Mouse (Mus musculus) liver, embryonic 14.5 days (tissue): ENCODE data around the gene Dennd1a. TPM values are rescaled to one million over a fixed set of nuclear protein-coding genes. Genes with fewer than 3 reads are reported as not detected.

Experiments
- ATAC-seq: fragments of 200-750 bp; cut with Nextera tagmentation; 2 replicates; pipeline ENCODE4 v1.8.0; 2017; ENCODE audit warnings: moderate number of reproducible peaks, mild to moderate bottlenecking, moderate library complexity; ENCODE audit not compliant: insufficient read depth
- DNase-seq, 3 experiments: peaks; one replicate each; pipeline ENCODE4 v3.0.0-alpha.2; 2012 to 2013; ENCODE audit warnings: low read depth in 3 of 3, low spot score in 3 of 3
- H3K27ac ChIP-seq: fragments of 300-500 bp; sonication (generic); 2 replicates; pipeline ENCODE4 v1.5.1; 2014; ENCODE audit warnings: moderate library complexity, mild to moderate bottlenecking, control low read depth, inconsistent platforms
- H3K27me3 ChIP-seq: fragments of 300-500 bp; sonication (generic); 2 replicates; pipeline ENCODE4 v1.6.1; 2014; ENCODE audit warnings: mild to moderate bottlenecking, low read length, moderate library complexity; ENCODE audit not compliant: control insufficient read depth, insufficient read depth
- H3K36me3 ChIP-seq: fragments of 300-500 bp; sonication (generic); replicated peaks from 2 replicates; pipeline ENCODE4 v1.6.1; 2014; ENCODE audit warnings: low read depth; ENCODE audit not compliant: control insufficient read depth, insufficient read depth
- H3K4me1 ChIP-seq, 2 experiments: fragments of 200-500 bp in 1 of 2; fragments of 300-500 bp in 1 of 2; sonication (generic) in 1 of 2; replicated peaks; 2 replicates each; pipeline ENCODE4 v1.6.1; 2012 to 2014; ENCODE audit warnings: antibody characterized with exemption in 1 of 2, inconsistent platforms in 1 of 2, low read length in 1 of 2; ENCODE audit not compliant: control insufficient read depth in 2 of 2, insufficient read depth in 2 of 2
- H3K4me2 ChIP-seq: fragments of 300-500 bp; sonication (generic); 2 replicates; pipeline ENCODE4 v1.6.1; 2014; ENCODE audit warnings: low read depth, mild to moderate bottlenecking, control low read depth, moderate library complexity
- H3K4me3 ChIP-seq, 2 experiments: fragments of 200-500 bp in 1 of 2; fragments of 300-500 bp in 1 of 2; sonication (generic) in 1 of 2; 2 replicates each; pipeline ENCODE4 v1.5.1; 2012 to 2014; ENCODE audit warnings: low read depth in 2 of 2, low read length in 2 of 2, mild to moderate bottlenecking in 2 of 2, control low read depth in 1 of 2, inconsistent platforms in 1 of 2, moderate library complexity in 1 of 2; ENCODE audit not compliant: insufficient read depth in 1 of 2
- H3K9ac ChIP-seq: fragments of 300-500 bp; sonication (generic); replicated peaks from 2 replicates; pipeline ENCODE4 v1.6.1; 2014; ENCODE audit warnings: mild to moderate bottlenecking, control low read depth, moderate library complexity
- H3K9me3 ChIP-seq: fragments of 300-500 bp; sonication (generic); 2 replicates; pipeline ENCODE4 v1.6.1; 2016; ENCODE audit warnings: low read length, mixed read lengths; ENCODE audit not compliant: control insufficient read depth
- CTCF ChIP-seq: IDR thresholded peaks from 2 replicates; pipeline ENCODE4 v1.5.1; 2016; ENCODE audit warnings: antibody characterized with exemption, low read depth, control low read depth
- EP300 ChIP-seq: IDR thresholded peaks from 2 replicates; pipeline ENCODE4 v1.6.1; 2016; ENCODE audit warnings: antibody characterized with exemption, low read depth
- WGBS: fragments of 180-500 bp; shearing (Covaris S2); extraction: QIAGEN DNeasy Blood & Tissue Kit; methylation state at CpG from one replicate; pipeline ENCODE4 v1.1.7; 2014; ENCODE audit not compliant: insufficient replicate concordance; 5-methylcytosine and 5-hydroxymethylcytosine counted together
- polyA plus RNA-seq, 2 experiments: library from polyadenylated mRNA; depleted of rRNA in 1 of 2; stranded (reverse) in 1 of 2; unstranded in 1 of 2; fragments of >200 nt; fragmentation: Nextera tagmentation in 1 of 2; extraction: Ambion mirVana in 1 of 2; gene quantifications; 2 replicates each; pipeline versions ENCODE4 v1.2.1 to v1.2.3; 2012 to 2014

Gene Dennd1a
- polyA plus RNA-seq, 2 experiments = 5.5 to 6.5 TPM

DNA sequence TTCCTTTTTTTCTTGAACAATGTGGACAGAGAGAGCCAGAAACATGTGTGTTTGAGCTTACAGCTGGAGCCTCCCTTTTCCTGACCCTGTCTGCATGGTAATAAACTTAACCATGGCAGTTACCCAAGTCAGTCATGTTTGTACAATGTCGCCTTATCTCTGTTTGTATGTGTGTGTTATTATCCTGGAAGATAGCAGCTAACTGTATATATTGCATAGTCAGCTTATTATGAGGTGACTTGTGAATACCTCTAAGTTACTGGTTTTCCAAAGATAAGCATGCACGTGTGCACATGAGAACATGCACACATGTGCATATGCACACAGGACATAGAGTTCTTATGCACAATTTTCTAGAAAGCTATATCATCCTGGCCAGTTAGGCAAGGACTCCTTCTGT lies 13.8 kb upstream of the Dennd1a start:
- no peaks in the 10 kb centered on the region for H3K36me3 ChIP-seq
- H3K27ac ChIP-seq = no peak overlapping the region
- TF ChIP-seq EP300 = peak; percentile 56
- TF ChIP-seq CTCF = no peak
- no peak overlapping the region for H3K4me2 ChIP-seq
- no peak for DNase-seq
- no peaks in the 10 kb centered on the region; a peak in 1 of 4 replicates for H3K4me1 ChIP-seq
- WGBS = 24% methylated on average over 2 of the region's 2 CpGs
- H3K9ac ChIP-seq = no peak overlapping the region
- no peaks in the 10 kb centered on the region for H3K9me3 ChIP-seq
- ATAC-seq = peak; percentile 33; the same call in 1 of the 2 replicates
- no peaks in the 10 kb centered on the region; the same call in none of the 2 replicates for H3K27me3 ChIP-seq
- no peak overlapping the region for H3K4me3 ChIP-seq

DNA sequence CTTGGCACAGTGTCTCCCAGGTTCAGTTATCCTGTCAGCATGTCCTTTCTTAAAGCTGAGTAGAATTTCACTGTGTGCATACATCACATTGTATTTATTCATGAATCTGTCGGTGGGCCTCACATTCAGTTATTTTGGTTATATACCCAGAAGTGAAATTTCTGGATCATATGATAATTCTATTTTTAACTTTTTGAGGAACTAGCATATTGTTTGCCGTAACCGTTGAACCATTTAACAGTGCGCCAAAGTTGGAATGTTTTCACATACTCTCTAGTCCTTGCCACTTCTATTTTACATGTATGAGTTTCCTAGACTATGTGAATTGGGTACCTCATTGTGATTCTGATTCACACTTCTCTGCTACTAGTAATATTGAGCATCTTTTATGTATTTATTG lies 8.7 kb upstream of the Dennd1a start:
- no peak overlapping the region for H3K4me2 ChIP-seq
- no peaks in the 10 kb centered on the region for H3K36me3 ChIP-seq
- H3K27me3 ChIP-seq = no peaks in the 10 kb centered on the region; the same call in none of the 2 replicates
- H3K27ac ChIP-seq = no peak overlapping the region
- DNase-seq (no peak), ATAC-seq (no peak)
- no peaks in the 10 kb centered on the region for H3K9me3 ChIP-seq
- TF ChIP-seq CTCF (no peak), EP300 (no peak)
- WGBS = 59% methylated on average over 4 of the region's 4 CpGs
- H3K4me3 ChIP-seq = no peak overlapping the region
- H3K9ac ChIP-seq = no peak overlapping the region
- H3K4me1 ChIP-seq = no peaks in the 10 kb centered on the region; a peak in 1 of 4 replicates

DNA sequence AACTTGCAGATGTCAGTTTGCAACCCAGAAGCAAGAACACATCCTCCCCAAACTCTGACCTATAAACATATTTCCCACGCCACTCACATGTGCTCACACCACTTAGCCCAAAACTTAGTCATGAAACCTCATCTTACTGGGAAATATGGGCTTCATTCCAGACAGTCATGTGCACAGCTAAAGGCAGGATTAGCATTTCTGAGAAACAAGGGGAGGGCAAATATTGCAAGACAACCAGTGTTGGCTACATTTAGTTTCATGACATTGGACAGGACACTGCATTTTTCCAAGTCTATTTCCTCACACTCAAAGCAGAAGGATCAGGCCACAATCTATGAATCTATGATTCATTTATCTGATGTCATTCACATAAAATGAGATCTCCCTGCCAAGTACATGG lies 4.3 kb upstream of the Dennd1a start:
- H3K4me2 ChIP-seq = no peak overlapping the region
- no peak overlapping the region for H3K9ac ChIP-seq
- H3K9me3 ChIP-seq = no peaks in the 10 kb centered on the region
- no peak for ATAC-seq
- no peak overlapping the region for H3K4me3 ChIP-seq
- no peaks in the 10 kb centered on the region for H3K36me3 ChIP-seq
- H3K27me3 ChIP-seq = no peaks in the 10 kb centered on the region; the same call in 1 of the 2 replicates
- no peak overlapping the region for H3K27ac ChIP-seq
- WGBS = 36% methylated on average over 1 of the region's 1 CpGs
- no peak for TF ChIP-seq EP300
- TF ChIP-seq CTCF = no peak
- no peak for DNase-seq
- peaks cover 0 to 9% of the 10 kb centered on the region in 2 experiments; a peak in 3 of 4 replicates for H3K4me1 ChIP-seq

DNA sequence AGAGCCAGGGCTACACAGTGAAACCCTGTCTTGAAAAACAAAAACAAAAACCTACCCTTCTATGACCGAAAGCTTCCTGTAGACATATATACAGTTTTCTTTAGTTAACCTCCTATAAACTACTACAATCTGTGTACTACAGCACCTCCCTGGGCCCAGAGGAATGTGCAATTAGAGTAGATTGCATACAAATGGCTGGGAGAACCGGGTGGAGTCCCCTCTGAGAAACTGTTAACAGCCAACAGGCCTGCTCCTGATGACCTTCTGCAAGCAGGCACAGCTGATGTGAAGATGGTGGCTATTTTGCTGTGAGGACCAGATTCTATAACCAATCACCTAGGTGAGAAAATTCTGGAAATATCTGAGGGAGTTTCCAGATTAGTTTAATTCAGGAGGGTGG lies 1.0 kb upstream of the Dennd1a start:
- no peak overlapping the region for H3K4me3 ChIP-seq
- H3K27me3 ChIP-seq = no peaks in the 10 kb centered on the region
- peaks cover 20 to 26% of the 10 kb centered on the region in 2 experiments for H3K4me1 ChIP-seq
- peak overlapping the region; percentile 83; the same call in 1 of the 2 replicates for H3K4me2 ChIP-seq
- no peaks in the 10 kb centered on the region for H3K9me3 ChIP-seq
- DNase-seq (peak; percentile 6 to 10 (median 6)), ATAC-seq (no peak)
- H3K27ac ChIP-seq = no peak overlapping the region
- no peak for TF ChIP-seq CTCF
- whole genome bisulfite sequencing = 47% methylated on average over 2 of the region's 2 CpGs
- H3K36me3 ChIP-seq = no peaks in the 10 kb centered on the region
- H3K9ac ChIP-seq = no peak overlapping the region

DNA sequence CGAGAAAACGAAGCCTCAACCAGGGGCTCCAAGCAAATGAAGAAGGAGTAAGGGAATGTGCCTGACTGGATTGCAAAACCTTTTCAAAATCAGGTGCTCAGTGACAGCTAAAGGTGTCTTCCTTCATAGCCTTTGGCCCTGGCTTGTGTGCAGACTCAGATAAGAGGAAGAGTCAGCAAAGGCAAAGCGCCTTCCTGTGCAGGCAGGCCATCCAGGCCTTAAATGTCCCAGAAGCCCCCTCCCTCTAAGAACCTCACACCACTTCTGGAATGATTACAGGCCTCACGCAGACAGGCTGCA lies 807 bp downstream of the Dennd1a start:
- WGBS = 4% methylated on average over 4 of the region's 4 CpGs
- TF ChIP-seq EP300 = no peak
- TF ChIP-seq CTCF = no peak
- Histone ChIP-seq H3K27ac (peak overlapping the region; percentile 84), H3K27me3 (no peaks in the 10 kb centered on the region), H3K4me3 (peak overlapping the region; percentile 74 to 91), H3K36me3 (no peaks in the 10 kb centered on the region), H3K9me3 (no peaks in the 10 kb centered on the region), H3K4me1 (peaks cover 20 to 29% of the 10 kb centered on the region in 2 experiments), H3K4me2 (peak overlapping the region; percentile 83), H3K9ac (peak overlapping the region; percentile 94)
- peak; percentile 33 to 46 (median 42) for DNase-seq
- ATAC-seq = peak; percentile 64
